Mouse (Mus musculus): Measurements from ENCODE around the gene Rhoh.

Gene Rhoh

GRCm38 (mm10) chr5:65891251-65891826, 30.3 kb downstream of the Rhoh start:
- in situ Hi-C loops (cut with MboI) = no loop called here

- in situ Hi-C loops (cut with MboI) = no loop called here
Measured at GRCm38 (mm10) chr5:65895121-65895692, 34.2 kb downstream of the Rhoh start.

- in situ Hi-C loops (cut with MboI) = no loop called here
Measured at GRCm38 (mm10) chr5:65895764-65896163, 34.8 kb downstream of the Rhoh start.

GRCm38 (mm10) chr5:65897731-65898130, 36.7 kb downstream of the Rhoh start:
- in situ Hi-C loops (cut with MboI) = no loop called here

GRCm38 (mm10) chr5:65898683-65899082, 37.7 kb downstream of the Rhoh start:
- in situ Hi-C loops (cut with MboI) = no loop called here

GRCm38 (mm10) chr5:65900113-65900512, 39.1 kb downstream of the Rhoh start:
- in situ Hi-C loops (cut with MboI) = no loop called here

DNA sequence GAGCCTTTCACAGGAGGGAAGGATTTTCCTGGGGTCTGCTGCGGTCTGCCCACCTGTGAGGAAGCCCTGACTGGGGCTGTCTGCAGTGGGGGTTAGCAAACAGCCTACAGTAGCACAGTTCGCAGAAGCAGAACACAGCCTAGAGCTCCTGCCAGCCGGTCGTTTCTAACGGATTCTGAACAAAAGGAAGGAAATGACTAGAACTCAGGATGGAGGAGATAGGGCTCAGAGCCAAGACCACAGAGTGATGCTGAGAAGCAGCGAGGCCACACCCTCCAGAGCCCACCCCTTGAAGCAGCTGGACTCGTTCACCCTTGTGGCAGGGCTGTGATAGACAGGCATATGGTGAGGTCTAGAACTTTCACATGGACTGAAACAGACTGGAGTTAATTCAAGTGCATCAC, 39.9 kb downstream of the Rhoh start:
- in situ Hi-C loops (cut with MboI) = no loop called here

DNA sequence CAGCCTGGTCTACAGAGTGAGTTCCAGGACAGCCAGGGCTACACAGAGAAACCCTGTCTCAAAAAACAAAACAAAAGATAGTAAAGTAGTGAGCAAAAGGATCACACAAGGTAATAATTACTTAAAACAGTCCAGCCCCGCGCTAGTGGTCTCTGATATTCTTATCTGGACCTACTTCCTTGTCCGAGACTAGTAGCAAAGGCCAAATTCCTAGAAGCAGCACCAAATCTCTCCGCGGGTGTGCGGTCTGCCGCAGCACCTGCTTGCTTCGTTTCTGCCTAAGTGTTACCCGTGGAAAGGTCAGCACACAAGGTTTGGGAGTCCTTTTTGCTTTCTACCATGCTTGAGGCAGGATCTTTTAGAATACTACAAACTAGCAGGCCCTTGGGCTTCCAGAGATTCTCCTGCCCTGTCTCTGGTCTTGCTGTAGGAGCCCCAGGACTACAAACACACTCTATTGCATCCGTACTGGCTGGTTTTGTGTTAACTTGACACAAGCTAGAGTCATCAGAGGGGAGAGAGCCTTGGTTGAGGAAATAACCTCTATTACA, 40.9 kb downstream of the Rhoh start:
- in situ Hi-C loops (cut with MboI) = no loop called here

GRCm38 (mm10) chr5:65902811-65903210, 41.8 kb downstream of the Rhoh start:
- in situ Hi-C loops (cut with MboI) = no loop called here

DNA sequence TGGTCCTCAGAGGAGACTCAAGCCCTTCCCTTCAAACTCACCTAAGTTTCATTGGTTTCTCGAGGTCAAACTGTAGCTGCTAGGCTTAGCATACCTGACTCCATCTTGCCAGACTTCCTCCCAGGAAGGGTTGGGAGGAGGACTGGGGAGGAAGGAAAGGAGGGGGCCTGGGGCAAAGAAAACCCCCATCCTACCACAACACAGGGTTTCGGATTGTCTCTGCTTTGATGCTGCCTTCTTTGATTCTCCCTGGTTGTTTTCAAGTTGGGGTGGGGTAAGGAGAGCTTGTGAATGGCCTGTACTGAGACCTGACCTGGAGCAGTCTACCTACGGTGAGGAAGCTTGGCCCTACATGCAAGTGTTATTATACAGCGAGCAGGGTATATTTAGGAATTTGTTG, 43.5 kb downstream of the Rhoh start:
- in situ Hi-C loops (cut with MboI) = no loop called here

GRCm38 (mm10) chr5:65908751-65909150, 47.7 kb downstream of the Rhoh start:
- in situ Hi-C loops (cut with MboI) = no loop called here

DNA sequence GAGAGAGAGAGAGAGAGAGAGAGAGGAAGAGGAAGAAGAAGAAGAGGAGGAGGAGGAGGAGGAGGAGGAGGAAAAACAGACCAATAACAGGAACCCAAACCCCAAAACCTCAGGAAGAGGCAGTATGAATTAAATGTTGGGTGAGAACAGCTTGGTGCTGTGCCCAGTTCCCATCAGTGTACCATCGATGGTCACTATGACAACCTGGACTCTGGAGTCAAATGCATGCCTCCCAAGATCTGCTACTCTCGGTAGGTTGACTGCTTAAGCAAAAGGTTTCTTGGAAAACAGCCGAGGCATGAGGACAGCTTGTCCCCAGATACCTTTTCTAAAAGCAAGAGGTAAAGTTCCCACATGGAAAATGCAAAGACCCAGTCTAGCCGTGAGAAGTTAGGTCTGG, 48.3 kb downstream of the Rhoh start:
- in situ Hi-C loops (cut with MboI) = no loop called here

GRCm38 (mm10) chr5:65910398-65910797, 49.4 kb downstream of the Rhoh start:
- in situ Hi-C loops (cut with MboI) = no loop called here

DNA sequence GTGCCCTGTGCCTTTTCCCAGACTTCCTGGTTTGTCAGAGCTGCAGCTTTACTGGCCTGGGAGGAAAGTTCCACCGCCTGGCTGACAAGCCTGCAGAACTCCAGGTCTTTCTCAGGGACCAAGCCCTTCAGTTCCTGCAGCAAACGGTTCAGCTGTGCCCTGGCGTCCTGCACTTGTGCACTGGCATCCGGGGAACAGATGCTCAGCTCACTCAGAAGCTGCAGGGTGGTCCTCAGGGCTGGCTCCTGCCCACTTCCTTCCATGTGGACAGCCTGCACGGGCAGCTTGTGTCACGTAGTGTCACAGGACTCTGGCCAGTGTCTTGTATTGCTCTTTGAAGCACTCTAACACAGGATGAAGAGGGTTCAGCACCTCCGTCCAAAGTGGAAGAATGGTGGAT, 50.7 kb downstream of the Rhoh start:
- in situ Hi-C loops (cut with MboI) = no loop called here

DNA sequence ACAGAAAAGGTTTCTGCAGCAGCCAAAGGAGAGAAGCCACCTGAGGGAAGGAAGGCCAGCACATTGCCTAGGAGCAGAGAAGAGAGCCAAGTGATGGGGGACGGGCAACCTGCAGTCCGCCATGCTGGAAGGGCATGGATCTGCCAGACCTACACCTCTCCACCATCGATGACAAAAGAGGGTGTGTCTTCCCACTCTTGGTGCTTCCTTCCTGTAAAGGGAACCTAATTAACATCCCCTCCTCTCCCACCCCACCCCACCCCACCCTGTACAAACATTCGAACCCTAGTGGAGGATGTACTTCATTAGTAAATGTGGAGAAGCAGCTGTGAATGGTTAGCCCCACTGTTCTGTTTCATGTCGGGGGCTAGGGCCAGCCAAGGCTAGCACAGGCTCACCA, 51.2 kb downstream of the Rhoh start:
- in situ Hi-C loops (cut with MboI) = no loop called here

DNA sequence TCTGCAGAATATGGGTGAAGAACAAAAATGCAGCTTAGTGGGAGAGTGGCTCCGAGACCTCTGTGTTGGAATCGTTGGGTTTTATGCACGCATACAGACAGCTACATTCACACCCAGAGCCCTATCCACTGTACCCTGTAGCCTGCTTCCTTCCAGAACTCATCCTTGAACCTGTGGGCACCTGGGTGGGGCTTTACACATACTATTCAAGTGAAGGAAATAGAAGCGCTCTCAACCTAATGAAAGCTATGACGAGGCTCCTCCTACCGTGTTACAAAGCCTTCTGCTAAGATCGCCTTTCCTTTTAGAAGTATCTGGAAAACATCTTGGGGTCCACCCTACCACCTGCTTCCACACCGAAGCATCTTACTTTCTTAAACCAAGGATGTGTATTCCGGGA, 52.1 kb downstream of the Rhoh start:
- in situ Hi-C loops (cut with MboI) = no loop called here

DNA sequence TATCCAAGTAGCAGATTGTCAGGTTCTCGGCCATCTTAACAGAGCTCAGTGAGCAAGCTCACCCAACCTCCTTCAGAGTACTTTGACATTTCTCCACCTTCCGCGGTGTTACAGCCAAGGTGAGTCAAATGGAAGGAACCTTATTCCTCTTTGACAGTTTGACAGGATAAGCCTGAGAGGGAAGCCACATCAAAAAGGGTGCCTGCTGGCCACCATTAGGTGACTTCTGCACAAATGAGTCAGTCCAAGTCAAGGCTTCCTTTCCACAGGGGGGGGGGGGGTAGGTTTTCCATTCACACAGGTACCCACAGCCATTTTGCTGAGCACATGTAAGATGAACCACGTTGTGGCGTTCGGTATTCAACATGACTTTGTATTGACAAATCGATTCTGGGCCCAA, 53.3 kb downstream of the Rhoh start:
- in situ Hi-C loops (cut with MboI) = no loop called here

DNA sequence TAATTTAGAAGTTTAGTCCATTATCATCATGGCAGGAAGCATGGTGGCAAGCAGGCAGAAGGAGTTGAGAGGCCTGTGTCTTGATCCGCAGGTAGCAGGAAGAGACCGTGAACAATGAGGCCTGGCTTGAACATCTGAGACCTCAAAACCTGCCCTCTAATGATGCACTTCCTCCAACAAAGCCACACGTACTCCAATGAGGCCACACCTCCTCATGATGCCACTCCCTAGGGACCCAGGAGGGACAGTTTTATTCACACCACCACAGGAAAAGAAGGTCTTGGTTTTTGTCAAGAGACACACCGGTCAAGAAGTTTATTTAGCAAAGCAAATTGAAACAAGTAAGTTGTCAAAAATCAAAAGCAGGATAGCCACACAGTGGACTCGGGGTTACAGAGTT, 55.9 kb downstream of the Rhoh start:
- in situ Hi-C loops (cut with MboI) = no loop called here

GRCm38 (mm10) chr5:65918601-65919000, 57.6 kb downstream of the Rhoh start:
- in situ Hi-C loops (cut with MboI) = no loop called here

DNA sequence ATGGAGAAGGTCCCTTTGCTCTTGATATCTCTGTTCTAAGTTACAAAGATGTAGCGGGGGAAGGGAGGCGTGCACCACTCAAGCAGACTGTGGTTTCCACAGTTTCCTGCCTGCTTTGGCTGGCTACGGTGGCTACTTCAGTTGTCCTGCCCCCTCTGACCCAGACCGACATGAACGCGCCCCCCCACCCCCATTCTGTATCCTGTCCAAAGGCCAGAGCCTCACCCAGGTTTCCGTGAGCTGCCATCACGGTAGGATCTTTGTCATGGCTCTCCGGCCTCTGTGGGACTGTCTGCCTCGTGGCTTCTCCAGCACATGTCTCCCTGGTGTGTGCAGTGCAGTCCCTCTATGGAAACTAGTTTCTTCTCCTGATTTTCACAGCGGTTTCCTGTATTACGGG, 58.3 kb downstream of the Rhoh start:
- in situ Hi-C loops (cut with MboI) = no loop called here

GRCm38 (mm10) chr5:65919904-65920303, 58.9 kb downstream of the Rhoh start:
- in situ Hi-C loops (cut with MboI) = no loop called here

GRCm38 (mm10) chr5:65920701-65921426, 59.9 kb downstream of the Rhoh start:
- in situ Hi-C loops (cut with MboI) = no loop called here

- in situ Hi-C loops (cut with MboI) = no loop called here
Measured at GRCm38 (mm10) chr5:65921477-65922138, 60.6 kb downstream of the Rhoh start.

Data from mature B cell (primary cell).